Mouse (Mus musculus) heart, adult 2 months (tissue): ENCODE measurements at regions not wholly inside any gene's neighbourhood (a gene's known extent, or its start where the extent isn't known, plus 50 kb on each side); places are given as distances from the start of the nearest gene placed in this dataset.

Experiments used
- CTCF ChIP-seq: fragments of 200-600 bp; IDR thresholded peaks from 2 replicates; pipeline ENCODE4 v1.8.1; 2022; ENCODE audit warnings: antibody characterized with exemption, mild to moderate bottlenecking, moderate library complexity
- EP300 ChIP-seq: fragments of 200-500 bp; IDR thresholded peaks from 2 replicates; pipeline ENCODE4 v1.6.1; 2011; ENCODE audit warnings: low read depth, low read length, control low read depth; ENCODE audit not compliant: insufficient read depth

DNA sequence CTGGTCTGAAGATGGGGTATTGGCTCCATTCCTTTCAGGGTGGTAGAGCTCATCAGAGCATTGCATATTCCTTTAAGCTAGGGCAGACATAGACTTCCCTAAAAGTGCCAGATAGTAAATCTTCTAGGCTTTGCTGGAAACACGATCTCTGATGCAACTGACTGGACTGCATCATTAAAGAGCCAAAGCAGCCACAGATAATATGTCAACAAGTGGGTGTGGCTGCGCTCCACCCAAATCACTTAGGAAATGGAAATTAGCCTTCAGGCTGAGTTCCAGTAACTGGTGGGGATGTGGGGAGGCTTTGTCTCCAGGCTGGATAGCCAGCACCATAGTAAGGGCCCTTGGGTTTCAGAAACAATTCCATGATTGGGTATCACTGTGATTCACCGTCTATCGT lies 97.3 kb upstream of the Gm12728 start:
- TF ChIP-seq EP300 = no peak
- no peak for TF ChIP-seq CTCF
